Mouse (Mus musculus) heart, postnatal 0 days (tissue): ENCODE data around the gene Sel1l.

Source experiments
- CTCF ChIP-seq: IDR thresholded peaks from 2 replicates; pipeline ENCODE4 v1.5.1; 2016; ENCODE audit warnings: antibody characterized with exemption, control low read depth, low read depth
- EP300 ChIP-seq: IDR thresholded peaks from 2 replicates; pipeline ENCODE4 v1.6.1; 2016; ENCODE audit warnings: antibody characterized with exemption, low read depth

DNA sequence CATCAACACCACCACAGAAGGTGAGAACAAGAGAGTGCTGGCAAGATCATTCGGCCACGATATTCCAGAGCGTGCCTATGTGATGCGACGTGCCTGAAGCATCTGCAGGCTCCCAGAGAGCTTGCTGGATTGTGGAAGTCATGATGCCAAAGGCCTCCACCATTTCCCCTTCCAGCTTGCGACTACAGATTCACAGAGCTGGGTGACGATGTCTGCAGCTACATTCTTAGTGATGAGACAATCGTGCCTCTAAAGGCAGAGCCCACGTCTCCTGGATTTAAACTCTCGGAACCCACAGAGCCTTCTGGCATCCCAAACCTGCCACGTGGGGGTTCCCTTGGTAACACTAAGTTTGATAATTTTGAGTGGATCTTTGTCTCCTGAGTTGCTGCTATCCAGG is 21.7 kb upstream of the Sel1l start:
- TF ChIP-seq CTCF (no peak), EP300 (no peak)
